Mouse (Mus musculus): Measurements from ENCODE around the gene Cdh12. TPM values are rescaled to one million over a fixed set of nuclear protein-coding genes. Genes with fewer than 3 reads are reported as not detected.

Gene Cdh12
- polyA plus RNA-seq, 1 experiment: 0.73 TPM

- H3K27ac ChIP-seq (ENCODE audit: control insufficient read depth, insufficient read depth, low read depth, low read length): no peak overlapping the region
Measured at GRCm38 (mm10) chr15:20841479-20841878, 392.4 kb downstream of the Cdh12 start.

DNA sequence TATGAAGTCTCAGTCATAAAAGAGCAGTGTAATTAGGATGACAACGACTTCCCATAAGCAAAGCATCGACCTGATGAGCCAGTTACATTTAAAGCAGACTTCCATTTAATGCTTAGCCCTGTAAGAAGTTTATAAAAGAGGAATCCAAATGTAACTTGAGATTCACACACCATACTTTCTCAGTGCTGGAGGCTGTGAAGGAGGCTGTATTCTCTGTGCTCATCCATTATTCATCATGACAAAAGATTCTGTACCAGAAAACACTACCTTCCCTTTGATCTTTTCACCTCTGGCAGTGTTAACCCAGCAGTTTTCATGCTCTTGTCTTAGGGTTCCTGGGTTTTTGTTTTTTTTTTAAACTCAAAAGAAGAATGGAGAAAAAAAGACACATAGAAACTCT lies 414.0 kb downstream of the Cdh12 start:
- Histone ChIP-seq H3K27me3 (ENCODE audit: control insufficient read depth, insufficient read depth, low read length) (no peaks in the 10 kb centered on the region), H3K27ac (ENCODE audit: control insufficient read depth, insufficient read depth, low read depth, low read length) (no peak overlapping the region), H3K36me3 (ENCODE audit: control insufficient read depth, insufficient read depth, low read length) (no peaks in the 10 kb centered on the region), H3K4me3 (ENCODE audit: control insufficient read depth, low read depth, low read length) (no peak overlapping the region), H3K4me1 (ENCODE audit: control insufficient read depth, insufficient read depth, low read length) (no peaks in the 10 kb centered on the region)
- TF ChIP-seq CTCF (IDR thresholded peaks at IDR 0.05; ENCODE audit: control insufficient read depth, insufficient read depth, insufficient replicate concordance, low read depth, low read length): no peak
- TF ChIP-seq POLR2A (IDR thresholded peaks at IDR 0.05; ENCODE audit: control insufficient read depth, low read depth, low read length): no peak

More at GRCm38 (mm10) chr15:20841479-20841878, 392.4 kb downstream of the Cdh12 start:
- H3K4me3 ChIP-seq (ENCODE audit: control insufficient read depth, low read depth, low read length): no peak overlapping the region
- TF ChIP-seq POLR2A (IDR thresholded peaks at IDR 0.05; ENCODE audit: control insufficient read depth, low read depth, low read length): no peak
- TF ChIP-seq CTCF (IDR thresholded peaks at IDR 0.05; ENCODE audit: control insufficient read depth, insufficient read depth, insufficient replicate concordance, low read depth, low read length): no peak
- H3K4me1 ChIP-seq (ENCODE audit: control insufficient read depth, insufficient read depth, low read length): no peaks in the 10 kb centered on the region
- no peaks in the 10 kb centered on the region for H3K27me3 ChIP-seq (ENCODE audit: control insufficient read depth, insufficient read depth, low read length)
- H3K36me3 ChIP-seq (ENCODE audit: control insufficient read depth, insufficient read depth, low read length): no peaks in the 10 kb centered on the region

- Histone ChIP-seq H3K4me3 (ENCODE audit: control insufficient read depth, low read depth, low read length) (no peak overlapping the region), H3K27ac (ENCODE audit: control insufficient read depth, insufficient read depth, low read depth, low read length) (no peak overlapping the region), H3K36me3 (ENCODE audit: control insufficient read depth, insufficient read depth, low read length) (no peaks in the 10 kb centered on the region), H3K4me1 (ENCODE audit: control insufficient read depth, insufficient read depth, low read length) (no peaks in the 10 kb centered on the region), H3K27me3 (ENCODE audit: control insufficient read depth, insufficient read depth, low read length) (no peaks in the 10 kb centered on the region)
- no peak for TF ChIP-seq POLR2A (IDR thresholded peaks at IDR 0.05; ENCODE audit: control insufficient read depth, low read depth, low read length)
- TF ChIP-seq CTCF (IDR thresholded peaks at IDR 0.05; ENCODE audit: control insufficient read depth, insufficient read depth, insufficient replicate concordance, low read depth, low read length): no peak
Measured at GRCm38 (mm10) chr15:20872518-20872917, 423.5 kb downstream of the Cdh12 start.

DNA sequence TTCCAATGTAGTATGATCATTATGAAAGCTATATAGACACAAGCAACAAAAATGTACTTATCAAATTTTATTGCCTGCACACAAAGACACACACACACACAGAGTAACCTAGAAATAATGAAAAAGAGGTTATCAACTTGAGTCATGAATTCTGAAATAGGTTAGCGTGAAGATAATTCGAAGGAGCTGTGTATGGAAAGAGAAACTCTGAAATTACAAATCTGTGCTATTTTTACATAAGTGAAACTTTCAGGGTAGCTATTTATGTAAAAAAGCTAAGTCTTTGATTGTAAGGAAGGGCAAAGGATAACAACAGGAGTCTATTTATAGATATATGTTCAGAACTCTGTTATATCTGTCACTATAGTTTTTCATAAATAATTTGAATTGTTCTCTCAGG lies 427.9 kb downstream of the Cdh12 start:
- H3K4me3 ChIP-seq (ENCODE audit: control insufficient read depth, low read depth, low read length): no peak overlapping the region
- no peak overlapping the region for H3K27ac ChIP-seq (ENCODE audit: control insufficient read depth, insufficient read depth, low read depth, low read length)
- H3K27me3 ChIP-seq (ENCODE audit: control insufficient read depth, insufficient read depth, low read length): no peaks in the 10 kb centered on the region
- no peaks in the 10 kb centered on the region for H3K4me1 ChIP-seq (ENCODE audit: control insufficient read depth, insufficient read depth, low read length)
- TF ChIP-seq CTCF (IDR thresholded peaks at IDR 0.05; ENCODE audit: control insufficient read depth, insufficient read depth, insufficient replicate concordance, low read depth, low read length): no peak
- no peak for TF ChIP-seq POLR2A (IDR thresholded peaks at IDR 0.05; ENCODE audit: control insufficient read depth, low read depth, low read length)
- H3K36me3 ChIP-seq (ENCODE audit: control insufficient read depth, insufficient read depth, low read length): no peaks in the 10 kb centered on the region

GRCm38 (mm10) chr15:20893471-20893870 lies 444.4 kb downstream of the Cdh12 start:
- Histone ChIP-seq H3K4me1 (ENCODE audit: control insufficient read depth, insufficient read depth, low read length) (no peaks in the 10 kb centered on the region), H3K27me3 (ENCODE audit: control insufficient read depth, insufficient read depth, low read length) (no peaks in the 10 kb centered on the region)
- TF ChIP-seq CTCF (IDR thresholded peaks at IDR 0.05; ENCODE audit: control insufficient read depth, insufficient read depth, insufficient replicate concordance, low read depth, low read length): no peak
- no peak for TF ChIP-seq POLR2A (IDR thresholded peaks at IDR 0.05; ENCODE audit: control insufficient read depth, low read depth, low read length)

GRCm38 (mm10) chr15:20902568-20902967 lies 453.5 kb downstream of the Cdh12 start:
- H3K4me3 ChIP-seq (ENCODE audit: control insufficient read depth, low read depth, low read length): no peak overlapping the region
- TF ChIP-seq CTCF (IDR thresholded peaks at IDR 0.05; ENCODE audit: control insufficient read depth, insufficient read depth, insufficient replicate concordance, low read depth, low read length) (no peak), POLR2A (IDR thresholded peaks at IDR 0.05; ENCODE audit: control insufficient read depth, low read depth, low read length) (no peak)
- H3K27ac ChIP-seq (ENCODE audit: control insufficient read depth, insufficient read depth, low read depth, low read length): no peak overlapping the region
- no peaks in the 10 kb centered on the region for H3K36me3 ChIP-seq (ENCODE audit: control insufficient read depth, insufficient read depth, low read length)
- no peaks in the 10 kb centered on the region for H3K4me1 ChIP-seq (ENCODE audit: control insufficient read depth, insufficient read depth, low read length)
- H3K27me3 ChIP-seq (ENCODE audit: control insufficient read depth, insufficient read depth, low read length): no peaks in the 10 kb centered on the region

More at GRCm38 (mm10) chr15:20893471-20893870, 444.4 kb downstream of the Cdh12 start:
- Histone ChIP-seq H3K4me3 (ENCODE audit: control insufficient read depth, low read depth, low read length) (no peak overlapping the region), H3K27ac (ENCODE audit: control insufficient read depth, insufficient read depth, low read depth, low read length) (no peak overlapping the region), H3K36me3 (ENCODE audit: control insufficient read depth, insufficient read depth, low read length) (no peaks in the 10 kb centered on the region)

GRCm38 (mm10) chr15:20928221-20928620 lies 479.2 kb downstream of the Cdh12 start:
- no peaks in the 10 kb centered on the region for H3K36me3 ChIP-seq (ENCODE audit: control insufficient read depth, insufficient read depth, low read length)
- H3K4me3 ChIP-seq (ENCODE audit: control insufficient read depth, low read depth, low read length): no peak overlapping the region
- TF ChIP-seq CTCF (IDR thresholded peaks at IDR 0.05; ENCODE audit: control insufficient read depth, insufficient read depth, insufficient replicate concordance, low read depth, low read length): no peak
- no peak for TF ChIP-seq POLR2A (IDR thresholded peaks at IDR 0.05; ENCODE audit: control insufficient read depth, low read depth, low read length)
- no peaks in the 10 kb centered on the region for H3K4me1 ChIP-seq (ENCODE audit: control insufficient read depth, insufficient read depth, low read length)
- no peaks in the 10 kb centered on the region for H3K27me3 ChIP-seq (ENCODE audit: control insufficient read depth, insufficient read depth, low read length)
- H3K27ac ChIP-seq (ENCODE audit: control insufficient read depth, insufficient read depth, low read depth, low read length): no peak overlapping the region

DNA sequence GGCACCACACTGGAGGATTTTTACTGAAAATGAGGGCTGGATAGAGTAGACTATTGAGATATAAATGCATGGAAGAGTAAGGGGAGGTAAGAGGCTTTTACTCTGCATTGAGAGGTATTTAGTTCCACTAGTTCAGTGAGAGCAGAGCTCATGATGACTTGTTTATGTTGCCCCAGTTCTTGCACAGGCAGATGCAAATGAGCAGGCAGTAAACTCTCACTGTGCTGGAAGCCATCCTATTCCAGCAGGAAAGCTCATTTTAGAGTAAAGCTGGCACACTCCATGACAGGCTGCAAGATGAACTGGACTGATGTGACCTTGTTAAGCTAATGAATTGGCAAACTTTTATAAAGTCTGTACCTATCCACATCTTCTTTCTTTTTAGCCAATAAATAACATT lies 494.9 kb downstream of the Cdh12 start:
- Histone ChIP-seq H3K27me3 (ENCODE audit: control insufficient read depth, insufficient read depth, low read length) (no peaks in the 10 kb centered on the region), H3K4me3 (ENCODE audit: control insufficient read depth, low read depth, low read length) (no peak overlapping the region), H3K27ac (ENCODE audit: control insufficient read depth, insufficient read depth, low read depth, low read length) (no peak overlapping the region), H3K36me3 (ENCODE audit: control insufficient read depth, insufficient read depth, low read length) (no peaks in the 10 kb centered on the region), H3K4me1 (ENCODE audit: control insufficient read depth, insufficient read depth, low read length) (no peaks in the 10 kb centered on the region)
- no peak for TF ChIP-seq POLR2A (IDR thresholded peaks at IDR 0.05; ENCODE audit: control insufficient read depth, low read depth, low read length)
- TF ChIP-seq CTCF (IDR thresholded peaks at IDR 0.05; ENCODE audit: control insufficient read depth, insufficient read depth, insufficient replicate concordance, low read depth, low read length): no peak
